Mouse (Mus musculus): ENCODE measurements around the gene Fads1. TPM values are rescaled to one million over a fixed set of nuclear protein-coding genes. Genes with fewer than 3 reads are reported as not detected.

Gene Fads1
- polyA plus RNA-seq, 1 experiment from 2014 or later, result 190 TPM

- no peaks in the 10 kb centered on the region for H3K36me3 ChIP-seq (ENCODE audit: control insufficient read depth, insufficient read depth, low read length)
- no peaks in the 10 kb centered on the region for H3K9me3 ChIP-seq (replicated peaks; ENCODE audit: control insufficient read depth, low read length, poor library complexity, severe bottlenecking)
- H3K27ac ChIP-seq (ENCODE audit: low read length), result no peak overlapping the region
- H3K4me1 ChIP-seq (ENCODE audit: control insufficient read depth, insufficient read depth, low read length), result no peaks in the 10 kb centered on the region
- no peak overlapping the region for H3K9ac ChIP-seq (ENCODE audit: low read depth, low read length)
- H3K27me3 ChIP-seq (ENCODE audit: control insufficient read depth, insufficient read depth, low read depth, low read length), result no peaks in the 10 kb centered on the region
- ATAC-seq, result no peak
- no peak overlapping the region for H3K4me3 ChIP-seq (ENCODE audit: low read depth, low read length)
- WGBS, result 93% methylated on average over 4 of the region's 4 CpGs
- no peak overlapping the region for H3K4me2 ChIP-seq (ENCODE audit: low read length)
These were observed 43.1 kb downstream of the Fads1 start for GRCm38 (mm10) chr19:10225767-10226166.

- Histone ChIP-seq H3K27ac (ENCODE audit: low read length) (no peak overlapping the region), H3K4me3 (ENCODE audit: low read depth, low read length) (no peak overlapping the region), H3K4me2 (ENCODE audit: low read length) (no peak overlapping the region), H3K9me3 (replicated peaks; ENCODE audit: control insufficient read depth, low read length, poor library complexity, severe bottlenecking) (no peaks in the 10 kb centered on the region), H3K36me3 (ENCODE audit: control insufficient read depth, insufficient read depth, low read length) (no peaks in the 10 kb centered on the region), H3K9ac (ENCODE audit: low read depth, low read length) (no peak overlapping the region), H3K27me3 (ENCODE audit: control insufficient read depth, insufficient read depth, low read depth, low read length) (peaks cover 3% of the 10 kb centered on the region; the same call in 1 of the 2 replicates), H3K4me1 (ENCODE audit: control insufficient read depth, insufficient read depth, low read length) (no peaks in the 10 kb centered on the region)
- WGBS, result 5% methylated on average over 7 of the region's 7 CpGs
- ATAC-seq, result no peak
These were observed 48.3 kb downstream of the Fads1 start for GRCm38 (mm10) chr19:10231016-10231415.

GRCm38 (mm10) chr19:10231871-10232270, 49.2 kb downstream of the Fads1 start:
- H3K36me3 ChIP-seq (ENCODE audit: control insufficient read depth, insufficient read depth, low read length), result no peaks in the 10 kb centered on the region
- ATAC-seq, result no peak
- H3K9me3 ChIP-seq (replicated peaks; ENCODE audit: control insufficient read depth, low read length, poor library complexity, severe bottlenecking), result no peaks in the 10 kb centered on the region
- H3K27me3 ChIP-seq (ENCODE audit: control insufficient read depth, insufficient read depth, low read depth, low read length), result peaks cover 3% of the 10 kb centered on the region; the same call in 1 of the 2 replicates
- H3K4me3 ChIP-seq (ENCODE audit: low read depth, low read length), result no peak overlapping the region
- H3K27ac ChIP-seq (ENCODE audit: low read length), result no peak overlapping the region
- no peaks in the 10 kb centered on the region for H3K4me1 ChIP-seq (ENCODE audit: control insufficient read depth, insufficient read depth, low read length)
- H3K4me2 ChIP-seq (ENCODE audit: low read length), result no peak overlapping the region
- H3K9ac ChIP-seq (ENCODE audit: low read depth, low read length), result no peak overlapping the region
- WGBS, result 14% methylated on average over 5 of the region's 5 CpGs

- 29% methylated on average over 9 of the region's 9 CpGs for WGBS
- ATAC-seq, result no peak
- H3K9ac ChIP-seq (ENCODE audit: low read depth, low read length), result no peak overlapping the region
These were observed 49.8 kb downstream of the Fads1 start for GRCm38 (mm10) chr19:10232327-10233017.

GRCm38 (mm10) chr19:10235784-10236565, 53.3 kb downstream of the Fads1 start:
- Histone ChIP-seq H3K4me3 (ENCODE audit: low read depth, low read length) (no peak overlapping the region), H3K27ac (ENCODE audit: low read length) (no peak overlapping the region), H3K27me3 (ENCODE audit: control insufficient read depth, insufficient read depth, low read depth, low read length) (peaks cover 9% of the 10 kb centered on the region), H3K36me3 (ENCODE audit: control insufficient read depth, insufficient read depth, low read length) (no peaks in the 10 kb centered on the region), H3K4me1 (ENCODE audit: control insufficient read depth, insufficient read depth, low read length) (peaks cover 5% of the 10 kb centered on the region), H3K4me2 (ENCODE audit: low read length) (no peak overlapping the region), H3K9me3 (replicated peaks; ENCODE audit: control insufficient read depth, low read length, poor library complexity, severe bottlenecking) (no peaks in the 10 kb centered on the region), H3K9ac (ENCODE audit: low read depth, low read length) (no peak overlapping the region)
- no peak for ATAC-seq
- WGBS, result 87% methylated on average over 9 of the region's 9 CpGs

More at GRCm38 (mm10) chr19:10232327-10233017, 49.8 kb downstream of the Fads1 start:
- Histone ChIP-seq H3K4me1 (ENCODE audit: control insufficient read depth, insufficient read depth, low read length) (no peaks in the 10 kb centered on the region), H3K4me2 (ENCODE audit: low read length) (no peak overlapping the region), H3K4me3 (ENCODE audit: low read depth, low read length) (no peak overlapping the region), H3K9me3 (replicated peaks; ENCODE audit: control insufficient read depth, low read length, poor library complexity, severe bottlenecking) (no peaks in the 10 kb centered on the region), H3K27ac (ENCODE audit: low read length) (no peak overlapping the region), H3K36me3 (ENCODE audit: control insufficient read depth, insufficient read depth, low read length) (no peaks in the 10 kb centered on the region), H3K27me3 (ENCODE audit: control insufficient read depth, insufficient read depth, low read depth, low read length) (peaks cover 3% of the 10 kb centered on the region; the same call in 1 of the 2 replicates)

- Histone ChIP-seq H3K9me3 (replicated peaks; ENCODE audit: control insufficient read depth, low read length, poor library complexity, severe bottlenecking) (no peaks in the 10 kb centered on the region), H3K36me3 (ENCODE audit: control insufficient read depth, insufficient read depth, low read length) (no peaks in the 10 kb centered on the region), H3K4me2 (ENCODE audit: low read length) (no peak overlapping the region), H3K9ac (ENCODE audit: low read depth, low read length) (no peak overlapping the region), H3K4me1 (ENCODE audit: control insufficient read depth, insufficient read depth, low read length) (peaks cover 5% of the 10 kb centered on the region), H3K27me3 (ENCODE audit: control insufficient read depth, insufficient read depth, low read depth, low read length) (peaks cover 8% of the 10 kb centered on the region), H3K27ac (ENCODE audit: low read length) (no peak overlapping the region), H3K4me3 (ENCODE audit: low read depth, low read length) (no peak overlapping the region)
- 61% methylated on average over 3 of the region's 3 CpGs for WGBS
- ATAC-seq, result no peak
These were observed 55.8 kb downstream of the Fads1 start for GRCm38 (mm10) chr19:10238477-10238876.

- Histone ChIP-seq H3K9me3 (replicated peaks; ENCODE audit: control insufficient read depth, low read length, poor library complexity, severe bottlenecking) (no peaks in the 10 kb centered on the region), H3K36me3 (ENCODE audit: control insufficient read depth, insufficient read depth, low read length) (no peaks in the 10 kb centered on the region), H3K4me3 (ENCODE audit: low read depth, low read length) (no peak overlapping the region), H3K27ac (ENCODE audit: low read length) (no peak overlapping the region), H3K9ac (ENCODE audit: low read depth, low read length) (no peak overlapping the region), H3K4me1 (ENCODE audit: control insufficient read depth, insufficient read depth, low read length) (peaks cover 5% of the 10 kb centered on the region), H3K27me3 (ENCODE audit: control insufficient read depth, insufficient read depth, low read depth, low read length) (peaks cover 8% of the 10 kb centered on the region), H3K4me2 (ENCODE audit: low read length) (no peak overlapping the region)
- no peak for ATAC-seq
- 54% methylated on average over 2 of the region's 2 CpGs for WGBS
These were observed 56.7 kb downstream of the Fads1 start for GRCm38 (mm10) chr19:10239419-10239818.

GRCm38 (mm10) chr19:10239975-10240653, 57.4 kb downstream of the Fads1 start:
- ATAC-seq, result no peak; the same call in 1 of the 2 replicates
- 5% methylated on average over 21 of the region's 26 CpGs for WGBS
- H3K4me2 ChIP-seq (ENCODE audit: low read length), result peak overlapping the region; percentile 70
- peak overlapping the region; percentile 44 for H3K4me3 ChIP-seq (ENCODE audit: low read depth, low read length)
- peak overlapping the region; percentile 63 for H3K9ac ChIP-seq (ENCODE audit: low read depth, low read length)
- H3K27ac ChIP-seq (ENCODE audit: low read length), result no peak overlapping the region
- peaks cover 5% of the 10 kb centered on the region for H3K4me1 ChIP-seq (ENCODE audit: control insufficient read depth, insufficient read depth, low read length)
- no peaks in the 10 kb centered on the region for H3K36me3 ChIP-seq (ENCODE audit: control insufficient read depth, insufficient read depth, low read length)
- no peaks in the 10 kb centered on the region for H3K9me3 ChIP-seq (replicated peaks; ENCODE audit: control insufficient read depth, low read length, poor library complexity, severe bottlenecking)
- H3K27me3 ChIP-seq (ENCODE audit: control insufficient read depth, insufficient read depth, low read depth, low read length), result peaks cover 8% of the 10 kb centered on the region

Data from midbrain, embryonic 16.5 days (tissue).